Mouse (Mus musculus) embryonic fibroblast, embryonic 13.5 days (primary cell): ENCODE data around the gene Cntnap5a.

Experiments
- CTCF ChIP-seq: IDR thresholded peaks from 2 replicates; pipeline ENCODE4 v1.5.1; 2011; ENCODE audit warnings: mild to moderate bottlenecking, control low read depth, low read length, moderate library complexity, borderline replicate concordance; ENCODE audit not compliant: insufficient read depth
- POLR2A ChIP-seq: IDR thresholded peaks from 2 replicates; pipeline ENCODE4 v1.6.1; 2011; ENCODE audit warnings: low read depth, mild to moderate bottlenecking, control low read depth, low read length, moderate library complexity

DNA sequence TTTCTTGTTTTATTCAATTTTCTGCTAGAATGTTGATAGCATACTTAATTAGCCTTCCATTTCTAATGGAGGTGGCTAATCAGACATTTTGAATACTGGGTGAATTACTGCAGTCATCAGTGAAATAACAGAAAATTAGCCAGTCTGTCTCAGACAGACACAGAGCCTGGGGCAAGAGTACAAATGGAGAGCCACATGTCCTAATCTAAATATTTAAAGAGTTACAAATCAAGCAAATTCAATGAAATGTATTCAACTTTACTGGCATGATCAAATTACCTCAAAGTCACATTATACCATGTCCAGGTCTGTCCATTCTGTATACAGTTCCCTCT lies 423.1 kb downstream of the Cntnap5a start:
- TF ChIP-seq POLR2A = no peak
- TF ChIP-seq CTCF = no peak
